Mouse (Mus musculus): ENCODE measurements around the gene Gm4724.
"Not testable (repeated sequence)": the region's sequence is repeated elsewhere in the genome, so short reads cannot be mapped to it uniquely, and the experiment has no call there.

The Gm4724 gene

GRCm38 (mm10) chr2:175435707-175436106 lies at the start of gene Gm4724:
Gene Gm4724, minus strand, starts transcription at chr2:175435807.
- not testable (repeated sequence) for DNase-seq (ENCODE audit: low spot score)

DNA sequence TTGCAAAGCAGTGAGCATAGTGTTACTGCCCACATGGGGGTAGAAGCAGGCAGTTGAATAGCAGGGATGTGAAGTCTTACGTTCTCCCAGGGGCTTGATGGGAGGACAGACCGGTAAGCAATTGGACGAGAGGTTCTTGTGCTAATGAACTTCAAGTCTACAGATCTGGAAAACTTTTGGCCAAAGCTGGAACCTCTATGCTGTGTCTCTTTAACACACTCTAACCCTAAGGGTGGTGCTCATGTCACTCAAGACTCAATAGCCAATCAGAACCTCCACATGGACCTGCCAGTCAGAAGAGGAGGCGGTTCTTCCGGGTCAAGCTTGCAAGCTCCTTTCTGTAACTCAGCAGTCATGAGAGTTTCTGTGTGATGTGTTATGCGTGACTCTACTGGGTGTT lies 34.1 kb upstream of the Gm4724 start, which contains the start of gene Zfp965:
Zfp965 (plus strand) TSS at position 301 of the 400 bp plus-strand sequence.
- DNase-seq (ENCODE audit: low spot score): not testable (repeated sequence)

Data from yolk sac, embryonic 10.5 days (tissue).